In genomic region chr11:72466694-72467507, GRCm38 (mm10) we compare ENCODE assay signal across 8 mouse cellular contexts. TPM values are rescaled to one million over a fixed set of nuclear protein-coding genes. Genes with fewer than 3 reads are reported as not detected.
DNase-seq lines count a peak whose midpoint lies in the region; ATAC-seq and TF ChIP-seq lines count a peak whose summit lies in the region.

No protein-coding gene starts in this region.

- no peak overlapping the region; the same call in 1 of the 2 replicates for H3K9ac ChIP-seq in CH12.LX (ENCODE audit: insufficient read depth, low read depth)
- H3K9ac ChIP-seq in heart, embryonic 12.5 days = peak overlapping the region; percentile 32; the same call in 1 of the 2 replicates

- in situ Hi-C loops in CH12.LX (cut with MboI; ENCODE audit: low pct_ligation_motif_present, low pct_unique_long_range_greater_than_20kb, low sequenced_read_pairs) = no loop called here

- dilution Hi-C loops in CH12.LX (cut with MboI; ENCODE audit: extremely low pct_ligation_motif_present, extremely low pct_unique_long_range_greater_than_20kb, low sequenced_read_pairs) = no loop called here

- peak; percentile 33; the same call in 1 of the 2 replicates for TF ChIP-seq EP300 in CH12.LX (IDR thresholded peaks at IDR 0.05; ENCODE audit: low read length)

- no peaks in the 10 kb centered on the region for H3K79me2 ChIP-seq in CH12.LX (replicated peaks; ENCODE audit: control insufficient read depth, extremely low read depth, insufficient read depth, poor library complexity, severe bottlenecking)

- H3K4me2 ChIP-seq in CH12.LX (ENCODE audit: insufficient read depth, low read depth, poor library complexity, severe bottlenecking) = peak overlapping the region; percentile 33; the same call in 1 of the 2 replicates
- peak overlapping the region; percentile 38 for H3K4me2 ChIP-seq in heart, embryonic 12.5 days

- no peaks in the 10 kb centered on the region for H3K9me3 ChIP-seq in CH12.LX (replicated peaks; ENCODE audit: low read length)
- no peaks in the 10 kb centered on the region for H3K9me3 ChIP-seq in heart, embryonic 12.5 days (replicated peaks)

- TF ChIP-seq CTCF in cerebellum, adult 2 months (IDR thresholded peaks at IDR 0.05; ENCODE audit: borderline replicate concordance, insufficient read depth, low read depth, low read length) = no peak
- no peak for TF ChIP-seq CTCF in CH12.LX (conservative IDR thresholded peaks at IDR 0.05 in 1 of 2, IDR thresholded peaks at IDR 0.05 in 1 of 2; ENCODE audit: low read depth in 2 of 2, low read length in 2 of 2)

- TF ChIP-seq POLR2A in cerebellum, adult 2 months (IDR thresholded peaks at IDR 0.05; ENCODE audit: borderline replicate concordance, insufficient read depth, low read length) = no peak
- no peak for TF ChIP-seq POLR2A in CH12.LX (IDR thresholded peaks at IDR 0.05; ENCODE audit: low read depth, low read length)

- peak; percentile 56 for ATAC-seq in heart, embryonic 12.5 days (ENCODE audit: insufficient number of reproducible peaks, low FRiP score)

- H3K27me3 ChIP-seq in cerebellum, adult 2 months (ENCODE audit: control insufficient read depth, insufficient read depth, low read length) = no peaks in the 10 kb centered on the region
- no peaks in the 10 kb centered on the region for H3K27me3 ChIP-seq in CH12.LX (replicated peaks)
- no peaks in the 10 kb centered on the region for H3K27me3 ChIP-seq in heart, embryonic 12.5 days (replicated peaks)
- no peaks in the 10 kb centered on the region for H3K27me3 ChIP-seq in splenic B cell, adult 2 months (ENCODE audit: control insufficient read depth, insufficient read depth, low read length, poor library complexity, severe bottlenecking)

- TF ChIP-seq RAD21 in CH12.LX (IDR thresholded peaks at IDR 0.05; ENCODE audit: low read depth, low read length) = no peak

- 52% methylated on average over 11 of the region's 11 CpGs for WGBS in cerebellum, adult 2 months
- 18% methylated on average over 11 of the region's 11 CpGs for WGBS in heart, embryonic 12.5 days

- DNase-seq in cerebellum, adult 2 months = no peak
- no peak for DNase-seq in cerebellum, postnatal 36 days
- peak; percentile 57 for DNase-seq in CH12.LX (ENCODE audit: extremely low read depth)
- DNase-seq in lung, adult 18-20 months = peak; percentile 74 to 81
- peak; percentile 50 for DNase-seq in splenic B cell, adult 2 months (ENCODE audit: low read depth, low spot score)
- no peak for DNase-seq in Muller cell, postnatal 12 days (ENCODE audit: inconsistent ontology term)
- no peak for DNase-seq in frontal cortex, postnatal 36 days (ENCODE audit: low spot score in 2 of 2)

- H3K4me1 ChIP-seq in cerebellum, adult 2 months (ENCODE audit: control insufficient read depth, insufficient read depth, low read length) = no peaks in the 10 kb centered on the region; the same call in 1 of the 2 replicates
- H3K4me1 ChIP-seq in CH12.LX (ENCODE audit: control insufficient read depth in 1 of 2, insufficient read depth in 2 of 2) = peaks cover 34 to 71% of the 10 kb centered on the region in 2 experiments
- H3K4me1 ChIP-seq in heart, embryonic 12.5 days (replicated peaks) = peaks cover 54% of the 10 kb centered on the region

- peak overlapping the region; percentile 23; the same call in 1 of the 2 replicates for H3K27ac ChIP-seq in cerebellum, adult 2 months (ENCODE audit: insufficient read depth, low read length)
- no peak overlapping the region for H3K27ac ChIP-seq in CH12.LX (ENCODE audit: insufficient read depth, low read depth)
- H3K27ac ChIP-seq in heart, embryonic 12.5 days (ENCODE audit: poor library complexity, severe bottlenecking) = peak overlapping the region; percentile 71

- H3K4me3 ChIP-seq in cerebellum, adult 2 months (replicated peaks; ENCODE audit: insufficient read depth, low read depth, low read length) = no peak overlapping the region
- H3K4me3 ChIP-seq in CH12.LX (replicated peaks in 1 of 3; ENCODE audit: low read depth in 2 of 3, low read length in 2 of 3, poor library complexity in 1 of 3) = peak overlapping the region in 1 of 3 experiments; percentile 24
- no peak overlapping the region for H3K4me3 ChIP-seq in heart, embryonic 12.5 days

- no peaks in the 10 kb centered on the region for H3K36me3 ChIP-seq in CH12.LX (replicated peaks in 1 of 2; ENCODE audit: control insufficient read depth in 1 of 2, insufficient read depth in 1 of 2, low read length in 1 of 2)
- H3K36me3 ChIP-seq in heart, embryonic 12.5 days = no peaks in the 10 kb centered on the region
- H3K36me3 ChIP-seq in splenic B cell, adult 2 months (ENCODE audit: control insufficient read depth, insufficient read depth, low read length, poor library complexity, severe bottlenecking) = no peaks in the 10 kb centered on the region

TF ChIP-seq in CH12.LX, 34 proteins besides CTCF, POLR2A, EP300 and RAD21:
- TF ChIP-seq ELF1 (IDR thresholded peaks at IDR 0.05; ENCODE audit: low read depth, low read length) (peak; percentile 17; the same call in 1 of the 2 replicates), JUN (IDR thresholded peaks at IDR 0.05; ENCODE audit: insufficient read depth, low read depth, low read length) (no peak), SIN3A (IDR thresholded peaks at IDR 0.05; ENCODE audit: low read length) (peak; percentile 37; the same call in 1 of the 2 replicates), NRF1 (IDR thresholded peaks at IDR 0.05; ENCODE audit: low read depth, low read length) (no peak), KAT2A (IDR thresholded peaks at IDR 0.05; ENCODE audit: insufficient replicate concordance, low read length) (no peak), POLR2AphosphoS2 (IDR thresholded peaks at IDR 0.05; ENCODE audit: low read depth, low read length) (no peak), UBTF (IDR thresholded peaks at IDR 0.05; ENCODE audit: low read depth, low read length) (no peak), MEF2A (IDR thresholded peaks at IDR 0.05; ENCODE audit: borderline replicate concordance, low read depth, low read length) (peak; percentile 72), MXI1 (IDR thresholded peaks at IDR 0.05; ENCODE audit: low read depth, low read length) (0 out of 2 replicates have a peak, but pooled peaks have one; percentile 42), CHD1 (IDR thresholded peaks at IDR 0.05; ENCODE audit: low read depth, low read length) (no peak), CHD2 (IDR thresholded peaks at IDR 0.05; ENCODE audit: low read length) (peak; percentile 41; the same call in 1 of the 2 replicates), MAX (IDR thresholded peaks at IDR 0.05; ENCODE audit: low read length) (no peak), ZMIZ1 (IDR thresholded peaks at IDR 0.05; ENCODE audit: low read depth, low read length) (no peak), JUND (conservative IDR thresholded peaks at IDR 0.05; ENCODE audit: low read depth, low read length) (no peak)

RNA-seq across cellular contexts. Expression of gene Spns2, which starts 22.8 kb away (rescaled TPM):
- 55.3 and 59.5 TPM in 2 replicates for polyA plus RNA-seq in cerebellum, adult 2 months (2012; rRNA removed)
- total RNA-seq in CH12.LX (2012; rRNA removed) = 0.08 and 0.17 TPM in 2 replicates
- total RNA-seq in CH12.LX (2014; rRNA removed) = 0.07 TPM in 1 of 2 replicates, not detected in the other
- polyA plus RNA-seq in CH12.LX (2012; ENCODE audit: insufficient read length, low read depth) = 0.10 and 0.14 TPM in 2 replicates
- 3.3 and 3.5 TPM in 2 replicates for polyA plus RNA-seq in heart, embryonic 12.5 days (2016; fragmentation: Nextera tagmentation; extraction: Ambion mirVana)

RNA-seq across cellular contexts. Expression of gene Mybbp1a, which starts 25.7 kb away (rescaled TPM):
- polyA plus RNA-seq in cerebellum, adult 2 months (2012; rRNA removed) = 52.5 and 61.3 TPM in 2 replicates
- total RNA-seq in CH12.LX (2012; rRNA removed) (245 and 334 TPM in 2 replicates), CH12.LX (2014; rRNA removed) (115 and 174 TPM in 2 replicates)
- polyA plus RNA-seq in CH12.LX (2012; ENCODE audit: insufficient read length, low read depth) = 729 and 816 TPM in 2 replicates
- 99.5 and 106 TPM in 2 replicates for polyA plus RNA-seq in heart, embryonic 12.5 days (2016; fragmentation: Nextera tagmentation; extraction: Ambion mirVana)

RNA-seq across cellular contexts. Expression of gene Ggt6, which starts 31.6 kb away (rescaled TPM):
- polyA plus RNA-seq in cerebellum, adult 2 months (2012; rRNA removed) = 0.14 and 0.15 TPM in 2 replicates
- 0.13 TPM in 2 replicates for total RNA-seq in CH12.LX (2012; rRNA removed)
- not detected in 2 replicates for total RNA-seq in CH12.LX (2014; rRNA removed)
- 0.19 TPM in 1 of 2 replicates, not detected in the other for polyA plus RNA-seq in CH12.LX (2012; ENCODE audit: insufficient read length, low read depth)
- not detected in 2 replicates for polyA plus RNA-seq in heart, embryonic 12.5 days (2016; fragmentation: Nextera tagmentation; extraction: Ambion mirVana)

RNA-seq across cellular contexts. Expression of gene Smtnl2, which starts 55.4 kb away (rescaled TPM):
- polyA plus RNA-seq in cerebellum, adult 2 months (2012; rRNA removed) = 1.5 and 1.6 TPM in 2 replicates
- total RNA-seq in CH12.LX (2012; rRNA removed) = 0.25 and 0.47 TPM in 2 replicates
- 0.26 and 0.47 TPM in 2 replicates for total RNA-seq in CH12.LX (2014; rRNA removed)
- 0.10 TPM in 1 of 2 replicates, not detected in the other for polyA plus RNA-seq in CH12.LX (2012; ENCODE audit: insufficient read length, low read depth)
- polyA plus RNA-seq in heart, embryonic 12.5 days (2016; fragmentation: Nextera tagmentation; extraction: Ambion mirVana) = 191 and 194 TPM in 2 replicates

Comparison
In these comparisons a context has a peak if more than half of its experiments do, and no peak if none do; other contexts are left out.
1. DNase-seq: peak in CH12.LX (single experiment), lung, adult 18-20 months (2 of 2) and splenic B cell, adult 2 months (single experiment); none in cerebellum, adult 2 months (0 of 2), cerebellum, postnatal 36 days (0 of 2), Muller cell, postnatal 12 days (single experiment) and frontal cortex, postnatal 36 days (0 of 2).
2. RNA of gene Spns2, which starts 22.8 kb away (polyA plus RNA-seq): 55.3 to 59.5 TPM in cerebellum, adult 2 months; 3.3 to 3.5 TPM in heart, embryonic 12.5 days and 0.10 to 0.14 TPM in CH12.LX; every median in the first group is over 10 times any median in the second.